Mouse (Mus musculus) brown adipose tissue, adult 24 weeks (tissue): Measurements from ENCODE around the gene Helz. TPM values are rescaled to one million over a fixed set of nuclear protein-coding genes. Genes with fewer than 3 reads are reported as not detected.
"Not testable (repeated sequence)": the region's sequence is repeated elsewhere in the genome, so short reads cannot be mapped to it uniquely, and the experiment has no call there.

Experiments
- H3K27ac ChIP-seq: fragments of 200-500 bp; replicated peaks from 2 replicates; pipeline ENCODE4 v1.5.1; 2012; ENCODE audit warnings: low read depth, mild to moderate bottlenecking, low read length
- H3K4me1 ChIP-seq: fragments of 200-500 bp; 2 replicates; pipeline ENCODE4 v1.6.1; 2012; ENCODE audit warnings: low read length, mixed read lengths; ENCODE audit not compliant: control insufficient read depth, insufficient read depth, insufficient read length
- H3K4me3 ChIP-seq: fragments of 200-500 bp; 2 replicates; pipeline ENCODE4 v1.5.1; 2012; ENCODE audit warnings: low read depth, mild to moderate bottlenecking, low read length, moderate library complexity; ENCODE audit not compliant: insufficient read depth
- polyA plus RNA-seq: library from polyadenylated mRNA; stranded (reverse); fragments of >200 nt; gene quantifications from 2 replicates; pipeline ENCODE4 v1.2.4, GENCODE M21; 2012; ENCODE audit not compliant: missing spikeins, insufficient read depth, insufficient read length

Gene Helz
- polyA plus RNA-seq: 6.0 and 11.3 TPM in 2 replicates

- Histone ChIP-seq H3K4me3 (peak within 1 kb of the TSS; percentile 97), H3K4me1 (peaks cover 4% of the 10 kb centered on the region), H3K27ac (no peak within 1 kb of the TSS)
Observed at GRCm38 (mm10) chr11:107547351-107548203, at the start of gene Helz. Gene Helz, plus strand, starts transcription at chr11:107547930.

- H3K4me3 ChIP-seq: no peak overlapping the region
- H3K27ac ChIP-seq: no peak overlapping the region
- H3K4me1 ChIP-seq: no peaks in the 10 kb centered on the region
Observed at GRCm38 (mm10) chr11:107502801-107503200, 44.9 kb upstream of the Helz start.

- H3K27ac ChIP-seq, H3K4me1 ChIP-seq, H3K4me3 ChIP-seq: not testable (repeated sequence)
Observed at GRCm38 (mm10) chr11:107504364-107504763, 43.4 kb upstream of the Helz start.

GRCm38 (mm10) chr11:107506260-107506659 lies 41.5 kb upstream of the Helz start:
- Histone ChIP-seq H3K4me3 (no peak overlapping the region), H3K27ac (no peak overlapping the region), H3K4me1 (0 out of 2 replicates have a peak, but pooled peaks cover 3% of the 10 kb centered on the region)

GRCm38 (mm10) chr11:107509631-107510338 lies 37.9 kb upstream of the Helz start:
- H3K4me3 ChIP-seq: no peak overlapping the region
- peaks cover 9% of the 10 kb centered on the region; the same call in 1 of the 2 replicates for H3K4me1 ChIP-seq
- H3K27ac ChIP-seq: no peak overlapping the region

GRCm38 (mm10) chr11:107510362-107511269 lies 37.1 kb upstream of the Helz start:
- Histone ChIP-seq H3K4me3 (no peak overlapping the region), H3K4me1 (peaks cover 9% of the 10 kb centered on the region; the same call in 1 of the 2 replicates), H3K27ac (no peak overlapping the region)

GRCm38 (mm10) chr11:107511954-107512353 lies 35.8 kb upstream of the Helz start:
- H3K4me1 ChIP-seq, H3K27ac ChIP-seq, H3K4me3 ChIP-seq: not testable (repeated sequence)

GRCm38 (mm10) chr11:107513047-107513446 lies 34.7 kb upstream of the Helz start:
- Histone ChIP-seq H3K27ac (no peak overlapping the region), H3K4me3 (no peak overlapping the region), H3K4me1 (peaks cover 9% of the 10 kb centered on the region; the same call in 1 of the 2 replicates)

- peaks cover 6% of the 10 kb centered on the region; the same call in 1 of the 2 replicates for H3K4me1 ChIP-seq
- H3K27ac ChIP-seq: no peak overlapping the region
- H3K4me3 ChIP-seq: no peak overlapping the region
Observed at GRCm38 (mm10) chr11:107516387-107516786, 31.3 kb upstream of the Helz start.

GRCm38 (mm10) chr11:107518645-107519429 lies 28.9 kb upstream of the Helz start:
- H3K27ac ChIP-seq: no peak overlapping the region
- H3K4me1 ChIP-seq: no peaks in the 10 kb centered on the region
- H3K4me3 ChIP-seq: no peak overlapping the region

GRCm38 (mm10) chr11:107521153-107521552 lies 26.6 kb upstream of the Helz start:
- Histone ChIP-seq H3K4me3 (no peak overlapping the region), H3K27ac (no peak overlapping the region), H3K4me1 (no peaks in the 10 kb centered on the region)

GRCm38 (mm10) chr11:107524966-107525365 lies 22.8 kb upstream of the Helz start:
- Histone ChIP-seq H3K27ac (no peak overlapping the region), H3K4me3 (no peak overlapping the region), H3K4me1 (no peaks in the 10 kb centered on the region)

- no peaks in the 10 kb centered on the region for H3K4me1 ChIP-seq
- no peak overlapping the region for H3K4me3 ChIP-seq
- no peak overlapping the region for H3K27ac ChIP-seq
Observed at GRCm38 (mm10) chr11:107527632-107528031, 20.1 kb upstream of the Helz start.

GRCm38 (mm10) chr11:107529320-107529719 lies 18.4 kb upstream of the Helz start:
- Histone ChIP-seq H3K27ac (0 out of 2 replicates have a peak overlapping the region, but pooled peaks have one; percentile 5), H3K4me3 (no peak overlapping the region), H3K4me1 (no peaks in the 10 kb centered on the region)
